Mouse (Mus musculus): ENCODE results near the gene Bcar1. TPM values are rescaled to one million over a fixed set of nuclear protein-coding genes. Genes with fewer than 3 reads are reported as not detected.

Gene Bcar1
- polyA plus RNA-seq, 1 experiment from 2014 or later = 38.5 TPM

DNA sequence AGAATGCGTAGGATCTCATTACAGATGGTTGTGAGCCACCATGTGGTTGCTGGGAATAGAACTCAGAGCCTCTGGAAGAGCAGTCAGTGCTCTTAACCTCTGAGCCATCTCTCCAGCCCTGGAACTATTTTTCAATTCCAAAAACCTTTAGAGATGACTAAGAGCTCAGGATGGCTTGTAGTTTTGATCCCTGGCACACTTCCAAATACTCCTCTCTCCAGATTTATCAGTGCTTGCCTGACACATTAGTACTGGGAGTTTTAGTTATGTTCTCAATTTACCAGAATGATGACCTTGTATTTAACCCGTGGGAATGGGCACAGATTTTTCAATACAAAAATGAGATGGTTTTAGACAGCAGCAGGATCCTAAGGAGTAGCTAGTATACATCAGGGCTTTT, 76.9 kb downstream of the Bcar1 start:
- no peak for ATAC-seq (ENCODE audit: insufficient read depth, low FRiP score)
- WGBS = 72% methylated on average over 2 of the region's 2 CpGs
- H3K36me3 ChIP-seq (ENCODE audit: control insufficient read depth, insufficient read depth, low read length) = peaks cover 23% of the 10 kb centered on the region

DNA sequence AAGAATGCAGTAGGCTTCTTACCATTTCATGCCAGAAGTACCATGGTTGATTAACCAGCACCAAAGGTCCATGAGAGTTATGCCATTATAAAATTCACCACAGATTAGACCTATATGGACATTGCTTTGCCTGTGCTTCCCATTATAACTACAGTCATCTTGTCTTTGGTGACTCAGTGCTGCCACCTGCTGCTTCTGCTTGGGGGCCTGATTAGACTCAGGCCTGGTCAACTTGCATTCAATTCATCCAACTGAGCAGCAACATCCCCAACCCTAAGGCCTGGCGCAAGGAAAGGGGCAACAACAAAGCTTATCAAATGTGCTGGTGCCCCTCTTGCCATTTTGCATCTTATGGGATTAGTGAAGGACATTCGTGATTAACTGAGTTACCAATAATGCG, 81.1 kb downstream of the Bcar1 start:
- H3K36me3 ChIP-seq (ENCODE audit: control insufficient read depth, insufficient read depth, low read length) = peaks cover 6% of the 10 kb centered on the region; the same call in 1 of the 2 replicates
- H3K9ac ChIP-seq (ENCODE audit: low read length) = no peak overlapping the region
- no peak; the same call in 1 of the 2 replicates for ATAC-seq (ENCODE audit: insufficient read depth, low FRiP score)
- H3K27me3 ChIP-seq (ENCODE audit: control insufficient read depth, insufficient read depth, low read length) = no peaks in the 10 kb centered on the region
- WGBS = 83% methylated on average over 3 of the region's 3 CpGs
- no peaks in the 10 kb centered on the region for H3K9me3 ChIP-seq (replicated peaks; ENCODE audit: control insufficient read depth, low read length)
- H3K27ac ChIP-seq (ENCODE audit: low read length) = no peak overlapping the region
- H3K4me2 ChIP-seq (ENCODE audit: low read depth, low read length) = no peak overlapping the region
- H3K4me1 ChIP-seq (ENCODE audit: control insufficient read depth, insufficient read depth, low read length) = no peaks in the 10 kb centered on the region
- H3K4me3 ChIP-seq (replicated peaks; ENCODE audit: low read length) = no peak overlapping the region

More for the DNA sequence above, 76.9 kb downstream of the Bcar1 start:
- no peak overlapping the region for H3K27ac ChIP-seq (ENCODE audit: low read length)
- H3K4me2 ChIP-seq (ENCODE audit: low read depth, low read length) = no peak overlapping the region
- H3K27me3 ChIP-seq (ENCODE audit: control insufficient read depth, insufficient read depth, low read length) = no peaks in the 10 kb centered on the region
- no peak overlapping the region for H3K4me3 ChIP-seq (replicated peaks; ENCODE audit: low read length)
- H3K9me3 ChIP-seq (replicated peaks; ENCODE audit: control insufficient read depth, low read length) = no peaks in the 10 kb centered on the region
- no peaks in the 10 kb centered on the region for H3K4me1 ChIP-seq (ENCODE audit: control insufficient read depth, insufficient read depth, low read length)
- no peak overlapping the region for H3K9ac ChIP-seq (ENCODE audit: low read length)

Small RNA genes within 50 kb of the gene (microRNA-seq; reads per million reads assigned to microRNA genes)
- 0.50 reads per million for gene Mir7076

Other genes with a start within 250 kb of the Bcar1 start
- gene Wdr59, start 221.7 kb downstream of the Bcar1 start, polyA plus RNA-seq (2015; fragmentation: Nextera tagmentation; extraction: Ambion mirVana) = 5.9 and 6.5 TPM in 2 replicates
- 9.7 and 14.0 TPM in 2 replicates for gene Znrf1, start 207.7 kb downstream of the Bcar1 start, polyA plus RNA-seq (2015; fragmentation: Nextera tagmentation; extraction: Ambion mirVana)
- gene Ldhd, start 113.4 kb downstream of the Bcar1 start, polyA plus RNA-seq (2015; fragmentation: Nextera tagmentation; extraction: Ambion mirVana) = 2.9 and 3.4 TPM in 2 replicates
- gene Zfp1, start 100.4 kb downstream of the Bcar1 start, polyA plus RNA-seq (2015; fragmentation: Nextera tagmentation; extraction: Ambion mirVana) = 19.3 TPM in 2 replicates
- 3,395 and 3,754 TPM in 2 replicates for gene Ctrb1, start 52.8 kb downstream of the Bcar1 start, polyA plus RNA-seq (2015; fragmentation: Nextera tagmentation; extraction: Ambion mirVana)
- gene Cfdp1, start 110.5 kb upstream of the Bcar1 start, polyA plus RNA-seq (2015; fragmentation: Nextera tagmentation; extraction: Ambion mirVana) = 179 and 197 TPM in 2 replicates
- gene Tmem170, start 132.9 kb upstream of the Bcar1 start, polyA plus RNA-seq (2015; fragmentation: Nextera tagmentation; extraction: Ambion mirVana) = 9.5 and 10.6 TPM in 2 replicates
- 1.3 and 1.6 TPM in 2 replicates for gene Chst5, start 166.6 kb upstream of the Bcar1 start, polyA plus RNA-seq (2015; fragmentation: Nextera tagmentation; extraction: Ambion mirVana)
- gene Tmem231, start 190.1 kb upstream of the Bcar1 start, polyA plus RNA-seq (2015; fragmentation: Nextera tagmentation; extraction: Ambion mirVana) = 12.9 and 13.0 TPM in 2 replicates
- gene Gabarapl2, start 196.9 kb upstream of the Bcar1 start, polyA plus RNA-seq (2015; fragmentation: Nextera tagmentation; extraction: Ambion mirVana) = 186 and 199 TPM in 2 replicates
- 7.5 and 8.3 TPM in 2 replicates for gene Adat1, start 248.5 kb upstream of the Bcar1 start, polyA plus RNA-seq (2015; fragmentation: Nextera tagmentation; extraction: Ambion mirVana)

All from stomach, embryonic 16.5 days (tissue).